Mouse (Mus musculus): ENCODE measurements around the gene Gm10681. TPM values are rescaled to one million over a fixed set of nuclear protein-coding genes. Genes with fewer than 3 reads are reported as not detected.
"Not testable (repeated sequence)": the region's sequence is repeated elsewhere in the genome, so short reads cannot be mapped to it uniquely, and the experiment has no call there.

Gm10681 gene
- not detected in 2 replicates for polyA plus RNA-seq (2012; rRNA removed)

- TF ChIP-seq CTCF (IDR thresholded peaks at IDR 0.05; ENCODE audit: insufficient read depth, low read length) (no peak), POLR2A (IDR thresholded peaks at IDR 0.05; ENCODE audit: borderline replicate concordance, extremely low read depth, low read depth, low read length) (no peak)
- Histone ChIP-seq H3K4me1 (ENCODE audit: control insufficient read depth, insufficient read depth, low read length) (no peaks in the 10 kb centered on the region), H3K4me3 (replicated peaks; ENCODE audit: extremely low read depth, low read depth, low read length) (no peak within 1 kb of the TSS)
- no peak for DNase-seq
Observed at GRCm38 (mm10) chr3:98588707-98589106, at the start of gene Gm10681. Gene Gm10681, minus strand, starts transcription at chr3:98588807.

- Histone ChIP-seq H3K4me3 (replicated peaks; ENCODE audit: extremely low read depth, low read depth, low read length) (no peak overlapping the region), H3K4me1 (ENCODE audit: control insufficient read depth, insufficient read depth, low read length) (no peaks in the 10 kb centered on the region)
- WGBS = 79% methylated on average over 1 of the region's 1 CpGs
- DNase-seq = no peak
- TF ChIP-seq POLR2A (IDR thresholded peaks at IDR 0.05; ENCODE audit: borderline replicate concordance, extremely low read depth, low read depth, low read length) = no peak
- TF ChIP-seq CTCF (IDR thresholded peaks at IDR 0.05; ENCODE audit: insufficient read depth, low read length) = no peak
Observed at GRCm38 (mm10) chr3:98635145-98635544, 46.5 kb upstream of the Gm10681 start.

- Histone ChIP-seq H3K4me1 (ENCODE audit: control insufficient read depth, insufficient read depth, low read length) (no peaks in the 10 kb centered on the region), H3K4me3 (replicated peaks; ENCODE audit: extremely low read depth, low read depth, low read length) (no peak within 1 kb of the TSS)
- no peak for DNase-seq
- TF ChIP-seq CTCF (IDR thresholded peaks at IDR 0.05; ENCODE audit: insufficient read depth, low read length) = no peak
- no peak for TF ChIP-seq POLR2A (IDR thresholded peaks at IDR 0.05; ENCODE audit: borderline replicate concordance, extremely low read depth, low read depth, low read length)
Observed at GRCm38 (mm10) chr3:98630152-98630551, 41.5 kb upstream of the Gm10681 start, which contains the start of gene Hsd3b5. Gene Hsd3b5, minus strand, starts transcription at chr3:98630252.

- DNase-seq = no peak
- TF ChIP-seq CTCF (IDR thresholded peaks at IDR 0.05; ENCODE audit: insufficient read depth, low read length) (no peak), POLR2A (IDR thresholded peaks at IDR 0.05; ENCODE audit: borderline replicate concordance, extremely low read depth, low read depth, low read length) (no peak)
- Histone ChIP-seq H3K4me3 (replicated peaks; ENCODE audit: extremely low read depth, low read depth, low read length) (no peak overlapping the region), H3K4me1 (ENCODE audit: control insufficient read depth, insufficient read depth, low read length) (no peaks in the 10 kb centered on the region)
- 75% methylated on average over 3 of the region's 3 CpGs for WGBS
Observed at GRCm38 (mm10) chr3:98629633-98630032, 41.0 kb upstream of the Gm10681 start.

GRCm38 (mm10) chr3:98616786-98617185, 28.2 kb upstream of the Gm10681 start:
- WGBS = 65% methylated on average over 1 of the region's 1 CpGs
- DNase-seq; H3K4me3 ChIP-seq (replicated peaks; ENCODE audit: extremely low read depth, low read depth, low read length); H3K4me1 ChIP-seq (ENCODE audit: control insufficient read depth, insufficient read depth, low read length): not testable (repeated sequence)

GRCm38 (mm10) chr3:98616244-98616643, 27.6 kb upstream of the Gm10681 start:
- WGBS = 17% methylated on average over 2 of the region's 2 CpGs
- not testable (repeated sequence) for DNase-seq; H3K4me3 ChIP-seq (replicated peaks; ENCODE audit: extremely low read depth, low read depth, low read length); H3K4me1 ChIP-seq (ENCODE audit: control insufficient read depth, insufficient read depth, low read length)

- not testable (repeated sequence) for H3K4me1 ChIP-seq (ENCODE audit: control insufficient read depth, insufficient read depth, low read length); DNase-seq; H3K4me3 ChIP-seq (replicated peaks; ENCODE audit: extremely low read depth, low read depth, low read length)
- WGBS = 49% methylated on average over 2 of the region's 2 CpGs
Observed at GRCm38 (mm10) chr3:98614406-98614927, 25.9 kb upstream of the Gm10681 start.

- no peak for TF ChIP-seq POLR2A (IDR thresholded peaks at IDR 0.05; ENCODE audit: borderline replicate concordance, extremely low read depth, low read depth, low read length)
Observed at GRCm38 (mm10) chr3:98613963-98614362, 25.4 kb upstream of the Gm10681 start.

GRCm38 (mm10) chr3:98613540-98613939, 24.9 kb upstream of the Gm10681 start:
- H3K4me3 ChIP-seq (replicated peaks; ENCODE audit: extremely low read depth, low read depth, low read length); H3K4me1 ChIP-seq (ENCODE audit: control insufficient read depth, insufficient read depth, low read length); DNase-seq: not testable (repeated sequence)

More at GRCm38 (mm10) chr3:98613963-98614362, 25.4 kb upstream of the Gm10681 start:
- Histone ChIP-seq H3K4me1 (ENCODE audit: control insufficient read depth, insufficient read depth, low read length) (no peaks in the 10 kb centered on the region), H3K4me3 (replicated peaks; ENCODE audit: extremely low read depth, low read depth, low read length) (no peak overlapping the region)
- no peak for DNase-seq

GRCm38 (mm10) chr3:98587721-98588120, 886 bp downstream of the Gm10681 start:
- no peak for TF ChIP-seq CTCF (IDR thresholded peaks at IDR 0.05; ENCODE audit: insufficient read depth, low read length)
- no peak for TF ChIP-seq POLR2A (IDR thresholded peaks at IDR 0.05; ENCODE audit: borderline replicate concordance, extremely low read depth, low read depth, low read length)
- no peaks in the 10 kb centered on the region for H3K4me1 ChIP-seq (ENCODE audit: control insufficient read depth, insufficient read depth, low read length)
- no peak overlapping the region for H3K4me3 ChIP-seq (replicated peaks; ENCODE audit: extremely low read depth, low read depth, low read length)
- WGBS = 68% methylated on average over 2 of the region's 2 CpGs
- DNase-seq = no peak

GRCm38 (mm10) chr3:98582622-98583021, 6.0 kb downstream of the Gm10681 start:
- not testable (repeated sequence) for H3K4me1 ChIP-seq (ENCODE audit: control insufficient read depth, insufficient read depth, low read length); H3K4me3 ChIP-seq (replicated peaks; ENCODE audit: extremely low read depth, low read depth, low read length); DNase-seq

GRCm38 (mm10) chr3:98582202-98582601, 6.4 kb downstream of the Gm10681 start:
- not testable (repeated sequence) for DNase-seq; H3K4me1 ChIP-seq (ENCODE audit: control insufficient read depth, insufficient read depth, low read length); H3K4me3 ChIP-seq (replicated peaks; ENCODE audit: extremely low read depth, low read depth, low read length)
- WGBS = no CpG with 5 or more reads among the region's 1 CpGs

- not testable (repeated sequence) for DNase-seq; H3K4me3 ChIP-seq (replicated peaks; ENCODE audit: extremely low read depth, low read depth, low read length); H3K4me1 ChIP-seq (ENCODE audit: control insufficient read depth, insufficient read depth, low read length)
- WGBS = 78% methylated on average over 1 of the region's 1 CpGs
Observed at GRCm38 (mm10) chr3:98581024-98581423, 7.6 kb downstream of the Gm10681 start.

- not testable (repeated sequence) for H3K4me1 ChIP-seq (ENCODE audit: control insufficient read depth, insufficient read depth, low read length); H3K4me3 ChIP-seq (replicated peaks; ENCODE audit: extremely low read depth, low read depth, low read length); DNase-seq
- 74% methylated on average over 2 of the region's 2 CpGs for WGBS
Observed at GRCm38 (mm10) chr3:98567717-98568116, 20.9 kb downstream of the Gm10681 start.

- not testable (repeated sequence) for H3K4me1 ChIP-seq (ENCODE audit: control insufficient read depth, insufficient read depth, low read length); DNase-seq; H3K4me3 ChIP-seq (replicated peaks; ENCODE audit: extremely low read depth, low read depth, low read length)
- WGBS = no CpG with 5 or more reads among the region's 3 CpGs
Observed at GRCm38 (mm10) chr3:98564894-98565293, 23.7 kb downstream of the Gm10681 start.

All from lung, adult 2 months (tissue).